Mouse (Mus musculus) small intestine, adult 2 months (tissue): ENCODE data around the gene Kctd2. TPM values are rescaled to one million over a fixed set of nuclear protein-coding genes. Genes with fewer than 3 reads are reported as not detected.
"Not testable (repeated sequence)": the region's sequence is repeated elsewhere in the genome, so short reads cannot be mapped to it uniquely, and the experiment has no call there.

ENCODE experiments used
- H3K27ac ChIP-seq: fragments of 200-500 bp; 2 replicates; pipeline ENCODE4 v1.5.1; 2012; ENCODE audit warnings: low read depth, low read length, control low read depth, inconsistent platforms; ENCODE audit not compliant: insufficient read depth
- H3K27me3 ChIP-seq: fragments of 200-500 bp; 2 replicates; pipeline ENCODE4 v1.6.1; 2012; ENCODE audit warnings: mild to moderate bottlenecking, moderate library complexity, low read length, inconsistent platforms; ENCODE audit not compliant: control insufficient read depth, insufficient read depth
- H3K36me3 ChIP-seq: fragments of 200-500 bp; 2 replicates; pipeline ENCODE4 v1.6.1; 2012; ENCODE audit warnings: mild to moderate bottlenecking, low read length, control low read depth, inconsistent platforms; ENCODE audit not compliant: control insufficient read depth, insufficient read depth
- H3K4me1 ChIP-seq: fragments of 200-500 bp; 2 replicates; pipeline ENCODE4 v1.6.1; 2012; ENCODE audit warnings: low read length, inconsistent platforms, mixed read lengths; ENCODE audit not compliant: control insufficient read depth, insufficient read depth, insufficient read length
- H3K4me3 ChIP-seq: fragments of 200-500 bp; 2 replicates; pipeline ENCODE4 v1.5.1; 2012; ENCODE audit warnings: low read depth, mild to moderate bottlenecking, control low read depth, inconsistent platforms, low read length, moderate library complexity
- CTCF ChIP-seq: fragments of 200-500 bp; IDR thresholded peaks from 2 replicates; pipeline ENCODE4 v1.5.1; 2012; ENCODE audit warnings: low read depth, mild to moderate bottlenecking, control low read depth, inconsistent platforms, low read length, moderate library complexity, mixed read lengths; ENCODE audit not compliant: insufficient replicate concordance, insufficient read length; ENCODE audit errors: extremely low read depth
- POLR2A ChIP-seq: fragments of 200-500 bp; IDR thresholded peaks from 2 replicates; pipeline ENCODE4 v1.6.1; 2012; ENCODE audit warnings: low read depth, mild to moderate bottlenecking, control low read depth, inconsistent platforms, low read length, moderate library complexity
- WGBS: fragments of 180-500 bp; shearing (Covaris S2); methylation state at CpG from one replicate; pipeline ENCODE4 v1.1.7; 2018; 5-methylcytosine and 5-hydroxymethylcytosine counted together
- polyA plus RNA-seq: library from polyadenylated mRNA; depleted of rRNA; stranded (reverse); fragments of >200 nt; gene quantifications from 2 replicates; pipeline ENCODE4 v1.2.3, GENCODE M21; 2012; rRNA removed

Gene Kctd2
- polyA plus RNA-seq, 1 experiment = 27.3 TPM

GRCm38 (mm10) chr11:115475025-115475757 lies 55.3 kb downstream of the Kctd2 start, which contains the start of gene Armc7:
Gene Armc7, plus strand, starts transcription at chr11:115475667.
- Histone ChIP-seq H3K4me3 (peak within 1 kb of the TSS; percentile 79), H3K27me3 (no peaks in the 10 kb centered on the region), H3K27ac (peak within 1 kb of the TSS; percentile 56), H3K4me1 (peaks cover 12% of the 10 kb centered on the region; the same call in 1 of the 2 replicates), H3K36me3 (peaks cover 32% of the 10 kb centered on the region)
- no peak for TF ChIP-seq CTCF
- TF ChIP-seq POLR2A = 0 out of 2 replicates have a peak, but pooled peaks have one; percentile 51
- 2% methylated on average over 26 of the region's 26 CpGs for WGBS

DNA sequence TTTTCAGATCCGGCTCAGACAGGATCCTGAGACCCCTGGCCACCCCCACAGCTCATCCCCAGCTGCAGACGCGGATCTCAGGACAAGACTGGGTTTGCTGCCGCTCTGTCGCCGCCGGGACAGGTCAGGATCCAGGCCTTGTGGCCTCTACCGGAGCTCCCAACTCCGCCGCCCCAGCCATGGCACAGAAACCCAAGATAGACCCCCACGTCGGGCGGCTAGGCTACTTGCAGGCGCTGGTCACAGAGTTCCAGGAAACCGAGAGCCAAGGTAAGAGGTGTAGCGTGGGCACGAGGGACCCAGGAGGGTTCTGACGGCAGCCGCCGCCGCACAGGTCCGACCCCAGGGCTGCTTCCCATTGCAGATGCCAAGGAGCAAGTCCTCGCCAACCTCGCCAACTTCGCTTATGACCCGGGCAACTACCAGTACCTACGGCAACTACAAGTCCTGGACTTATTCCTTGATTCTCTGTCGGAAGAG lies 55.9 kb downstream of the Kctd2 start:
- Histone ChIP-seq H3K4me3 (peak overlapping the region; percentile 79), H3K36me3 (peaks cover 31% of the 10 kb centered on the region), H3K4me1 (peaks cover 12% of the 10 kb centered on the region; the same call in 1 of the 2 replicates), H3K27ac (peak overlapping the region; percentile 43), H3K27me3 (no peaks in the 10 kb centered on the region)
- 2% methylated on average over 28 of the region's 28 CpGs for WGBS
- no peak for TF ChIP-seq CTCF
- no peak for TF ChIP-seq POLR2A

- H3K4me1 ChIP-seq = peaks cover 12% of the 10 kb centered on the region; the same call in 1 of the 2 replicates
- H3K27ac ChIP-seq = peak overlapping the region; percentile 60
- H3K27me3 ChIP-seq = not testable (repeated sequence)
- peaks cover 30% of the 10 kb centered on the region for H3K36me3 ChIP-seq
- peak overlapping the region; percentile 79 for H3K4me3 ChIP-seq
- 46% methylated on average over 4 of the region's 4 CpGs for WGBS
These were observed 56.7 kb downstream of the Kctd2 start for GRCm38 (mm10) chr11:115476630-115477029.

DNA sequence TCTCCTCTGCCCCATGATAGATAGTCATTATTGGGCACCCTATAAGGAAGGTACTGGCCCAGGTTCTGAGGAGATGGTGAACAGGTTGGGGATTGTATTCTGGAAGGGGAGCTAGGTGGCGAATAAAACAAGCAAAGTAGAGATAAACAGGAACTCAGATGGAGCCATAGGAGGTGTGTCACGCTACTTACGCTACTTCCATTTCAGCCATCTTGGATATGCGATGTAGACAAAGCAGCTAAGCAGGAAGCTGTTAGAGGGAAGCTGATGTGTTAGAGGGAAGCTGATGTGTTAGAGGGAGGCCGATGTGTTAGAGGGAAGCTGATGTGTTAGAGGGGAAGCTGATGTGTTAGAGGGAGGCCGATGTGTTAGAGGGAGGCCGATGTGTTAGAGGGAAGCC lies 57.5 kb downstream of the Kctd2 start:
- peak overlapping the region; percentile 60 for H3K27ac ChIP-seq
- H3K4me1 ChIP-seq = peaks cover 12% of the 10 kb centered on the region; the same call in 1 of the 2 replicates
- H3K36me3 ChIP-seq = peaks cover 23% of the 10 kb centered on the region
- H3K4me3 ChIP-seq, H3K27me3 ChIP-seq: not testable (repeated sequence)
- 81% methylated on average over 7 of the region's 7 CpGs for WGBS

GRCm38 (mm10) chr11:115478296-115478938 lies 58.5 kb downstream of the Kctd2 start:
- WGBS = 82% methylated on average over 9 of the region's 9 CpGs
- Histone ChIP-seq H3K27ac (no peak overlapping the region), H3K4me3 (no peak overlapping the region), H3K27me3 (no peaks in the 10 kb centered on the region), H3K4me1 (peaks cover 9% of the 10 kb centered on the region; the same call in 1 of the 2 replicates), H3K36me3 (peaks cover 13% of the 10 kb centered on the region)
- TF ChIP-seq CTCF = no peak
- no peak for TF ChIP-seq POLR2A

Other genes with a start within 250 kb of the Kctd2 start
- gene Tmem104, start 232.6 kb upstream of the Kctd2 start, polyA plus RNA-seq = 10.0 and 21.0 TPM in 2 replicates
- gene Nat9, start 232.3 kb upstream of the Kctd2 start, polyA plus RNA-seq = 22.7 and 35.6 TPM in 2 replicates
- 0.10 and 0.33 TPM in 2 replicates for gene Grin2c, start 152.9 kb upstream of the Kctd2 start, polyA plus RNA-seq
- gene Fdxr, start 143.1 kb upstream of the Kctd2 start, polyA plus RNA-seq = 7.8 and 12.2 TPM in 2 replicates
- gene Fads6, start 122.5 kb upstream of the Kctd2 start, polyA plus RNA-seq = 0.71 and 1.4 TPM in 2 replicates
- gene Otop2, start 113.0 kb upstream of the Kctd2 start, polyA plus RNA-seq = 0.08 and 1.3 TPM in 2 replicates
- gene Ush1g, start 98.1 kb upstream of the Kctd2 start, polyA plus RNA-seq = 0.05 and 0.08 TPM in 2 replicates
- 0.61 and 93.4 TPM in 2 replicates for gene Otop3, start 85.4 kb upstream of the Kctd2 start, polyA plus RNA-seq
- 30.2 and 37.6 TPM in 2 replicates for gene Hid1, start 52.4 kb upstream of the Kctd2 start, polyA plus RNA-seq
- gene Cdr2l, start 38.2 kb upstream of the Kctd2 start, polyA plus RNA-seq = 3.8 and 4.2 TPM in 2 replicates
- gene Mrpl58, start 16.4 kb upstream of the Kctd2 start, polyA plus RNA-seq = 42.0 and 45.8 TPM in 2 replicates
- gene Atp5h, start 166 bp upstream of the Kctd2 start, polyA plus RNA-seq = 50.8 and 61.5 TPM in 2 replicates
- 1.5 and 4.7 TPM in 2 replicates for gene Trim80, start 20.4 kb downstream of the Kctd2 start, polyA plus RNA-seq
- 98.7 and 220 TPM in 2 replicates for gene Slc16a5, start 42.3 kb downstream of the Kctd2 start, polyA plus RNA-seq
- gene Armc7, start 55.5 kb downstream of the Kctd2 start, polyA plus RNA-seq = 13.2 and 16.3 TPM in 2 replicates
- gene Nt5c, start 71.7 kb downstream of the Kctd2 start, polyA plus RNA-seq = 56.8 and 132 TPM in 2 replicates
- gene Jpt1, start 94.3 kb downstream of the Kctd2 start, polyA plus RNA-seq = 210 and 430 TPM in 2 replicates
- gene Sumo2, start 116.1 kb downstream of the Kctd2 start, polyA plus RNA-seq = 3.6 and 7.0 TPM in 2 replicates
- 12.6 and 16.8 TPM in 2 replicates for gene Nup85, start 144.3 kb downstream of the Kctd2 start, polyA plus RNA-seq
- gene Mrps7, start 183.8 kb downstream of the Kctd2 start, polyA plus RNA-seq = 11.8 and 13.3 TPM in 2 replicates
- 12.6 and 14.7 TPM in 2 replicates for gene Gga3, start 183.9 kb downstream of the Kctd2 start, polyA plus RNA-seq
- 49.4 and 108 TPM in 2 replicates for gene Mif4gd, start 192.8 kb downstream of the Kctd2 start, polyA plus RNA-seq
- 11.3 and 19.6 TPM in 2 replicates for gene Slc25a19, start 208.2 kb downstream of the Kctd2 start, polyA plus RNA-seq